Mouse (Mus musculus) neural tube, embryonic 15.5 days (tissue): ENCODE results near the gene Slc2a5. TPM values are rescaled to one million over a fixed set of nuclear protein-coding genes. Genes with fewer than 3 reads are reported as not detected.

ENCODE experiments used
- ATAC-seq: fragments of 200-750 bp; cut with Nextera tagmentation; 2 replicates; pipeline ENCODE4 v1.8.0; 2017; ENCODE audit warnings: mild to moderate bottlenecking, moderate TSS enrichment, moderate library complexity; ENCODE audit not compliant: low FRiP score
- H3K27ac ChIP-seq: fragments of 300-500 bp; sonication (generic); replicated peaks from 2 replicates; pipeline ENCODE4 v1.5.1; 2015; ENCODE audit warnings: mild to moderate bottlenecking, inconsistent platforms
- H3K27me3 ChIP-seq: fragments of 300-500 bp; sonication (generic); replicated peaks from 2 replicates; pipeline ENCODE4 v1.6.1; 2015; ENCODE audit warnings: inconsistent platforms
- H3K36me3 ChIP-seq: fragments of 300-500 bp; sonication (generic); 2 replicates; pipeline ENCODE4 v1.6.1; 2015; ENCODE audit warnings: inconsistent platforms
- H3K4me1 ChIP-seq: fragments of 300-500 bp; sonication (generic); 2 replicates; pipeline ENCODE4 v1.6.1; 2015; ENCODE audit warnings: inconsistent platforms
- H3K4me2 ChIP-seq: fragments of 300-500 bp; sonication (generic); 2 replicates; pipeline ENCODE4 v1.6.1; 2015; ENCODE audit warnings: inconsistent platforms, mild to moderate bottlenecking, moderate library complexity
- H3K4me3 ChIP-seq: fragments of 300-500 bp; sonication (generic); replicated peaks from 2 replicates; pipeline ENCODE4 v1.5.1; 2015; ENCODE audit warnings: mild to moderate bottlenecking, inconsistent platforms
- H3K9ac ChIP-seq: fragments of 300-500 bp; sonication (generic); replicated peaks from 2 replicates; pipeline ENCODE4 v1.6.1; 2015; ENCODE audit warnings: mild to moderate bottlenecking, inconsistent platforms
- H3K9me3 ChIP-seq: fragments of 300-500 bp; sonication (generic); replicated peaks from 2 replicates; pipeline ENCODE4 v1.6.1; 2016; ENCODE audit warnings: inconsistent platforms
- WGBS: fragments of 180-500 bp; shearing (Covaris S2); methylation state at CpG from one replicate; pipeline ENCODE4 v1.1.7; 2015; ENCODE audit warnings: mixed read lengths; 5-methylcytosine and 5-hydroxymethylcytosine counted together
- polyA plus RNA-seq: library from polyadenylated mRNA; unstranded; fragments of >200 nt; fragmentation: Nextera tagmentation; extraction: Ambion mirVana; gene quantifications from 2 replicates; pipeline ENCODE4 v1.2.1, GENCODE M21; 2015

Gene Slc2a5
- polyA plus RNA-seq, 1 experiment from 2014 or later = 2.4 TPM

- Histone ChIP-seq H3K27me3 (no peaks in the 10 kb centered on the region), H3K4me1 (no peaks in the 10 kb centered on the region), H3K9me3 (no peaks in the 10 kb centered on the region), H3K4me3 (no peak overlapping the region), H3K36me3 (no peaks in the 10 kb centered on the region), H3K9ac (no peak overlapping the region), H3K27ac (no peak overlapping the region), H3K4me2 (no peak overlapping the region)
- ATAC-seq = no peak
- WGBS = 6% methylated on average over 7 of the region's 7 CpGs
Measured at GRCm38 (mm10) chr4:150176535-150176934, 57.5 kb downstream of the Slc2a5 start.

DNA sequence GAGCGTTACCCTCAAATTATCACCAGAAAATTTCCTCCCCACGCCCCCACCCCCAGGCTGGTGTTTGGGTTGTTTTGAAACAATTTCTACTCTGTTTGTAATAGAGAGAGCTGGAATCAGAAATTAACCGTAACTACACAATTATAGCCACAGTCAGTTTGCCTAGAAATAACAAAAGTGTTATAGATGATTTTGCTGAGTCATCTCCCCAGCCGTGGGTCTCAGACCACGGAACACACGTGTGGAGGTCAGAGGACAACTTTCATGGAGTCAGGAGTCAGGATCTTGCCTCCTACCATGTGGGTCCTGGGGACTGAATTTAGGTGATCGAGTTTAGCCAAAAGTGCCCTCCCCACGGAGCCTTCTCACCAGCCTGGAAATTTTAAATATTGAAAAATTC is 58.0 kb downstream of the Slc2a5 start:
- Histone ChIP-seq H3K4me1 (no peaks in the 10 kb centered on the region), H3K9me3 (no peaks in the 10 kb centered on the region), H3K4me2 (no peak overlapping the region), H3K36me3 (no peaks in the 10 kb centered on the region), H3K4me3 (no peak overlapping the region), H3K27me3 (no peaks in the 10 kb centered on the region), H3K27ac (no peak overlapping the region), H3K9ac (no peak overlapping the region)
- no peak for ATAC-seq
- 83% methylated on average over 8 of the region's 8 CpGs for WGBS

DNA sequence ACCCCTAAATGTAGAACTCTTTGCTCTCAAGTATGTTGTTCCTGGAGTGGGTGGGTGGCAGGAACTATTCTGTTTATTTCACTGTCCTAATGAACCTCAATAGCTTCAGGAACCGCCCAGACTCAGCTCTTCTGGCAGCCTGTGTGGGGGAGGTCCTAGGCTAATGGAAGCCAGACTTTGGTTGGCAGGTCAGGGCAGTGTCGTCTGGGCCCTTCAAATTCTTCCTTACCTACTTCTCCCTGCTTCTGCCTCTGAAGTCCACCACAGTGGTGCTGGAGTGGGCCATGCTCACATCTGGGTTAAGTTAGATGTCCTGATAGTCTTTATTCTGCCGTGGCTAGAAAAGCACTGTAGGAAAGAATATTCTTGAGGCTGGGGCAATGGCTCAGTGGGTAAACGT is 59.0 kb downstream of the Slc2a5 start:
- H3K4me3 ChIP-seq = no peak overlapping the region
- H3K27ac ChIP-seq = no peak overlapping the region
- ATAC-seq = no peak
- no peaks in the 10 kb centered on the region for H3K4me1 ChIP-seq
- WGBS = 50% methylated on average over 4 of the region's 4 CpGs
- H3K9me3 ChIP-seq = no peaks in the 10 kb centered on the region
- H3K4me2 ChIP-seq = no peak overlapping the region
- H3K27me3 ChIP-seq = no peaks in the 10 kb centered on the region
- no peaks in the 10 kb centered on the region for H3K36me3 ChIP-seq
- H3K9ac ChIP-seq = no peak overlapping the region

- no peaks in the 10 kb centered on the region for H3K4me1 ChIP-seq
- no peak overlapping the region for H3K9ac ChIP-seq
- H3K27ac ChIP-seq = no peak overlapping the region
- no peak overlapping the region for H3K4me3 ChIP-seq
- H3K4me2 ChIP-seq = no peak overlapping the region
- H3K9me3 ChIP-seq = no peaks in the 10 kb centered on the region
- H3K36me3 ChIP-seq = no peaks in the 10 kb centered on the region
- ATAC-seq = no peak
- H3K27me3 ChIP-seq = no peaks in the 10 kb centered on the region
- 89% methylated on average over 7 of the region's 7 CpGs for WGBS
Measured at GRCm38 (mm10) chr4:150181304-150181703, 62.2 kb downstream of the Slc2a5 start.

- Histone ChIP-seq H3K4me1 (no peaks in the 10 kb centered on the region), H3K27me3 (no peaks in the 10 kb centered on the region), H3K9me3 (no peaks in the 10 kb centered on the region), H3K27ac (no peak overlapping the region), H3K36me3 (no peaks in the 10 kb centered on the region), H3K9ac (no peak overlapping the region), H3K4me3 (no peak overlapping the region), H3K4me2 (no peak overlapping the region)
- no peak for ATAC-seq
- 47% methylated on average over 11 of the region's 11 CpGs for WGBS
Measured at GRCm38 (mm10) chr4:150188236-150188635, 69.2 kb downstream of the Slc2a5 start.

- H3K4me2 ChIP-seq = no peak overlapping the region
Measured at GRCm38 (mm10) chr4:150192199-150192598, 73.1 kb downstream of the Slc2a5 start.

More at GRCm38 (mm10) chr4:150192199-150192598, 73.1 kb downstream of the Slc2a5 start:
- H3K9me3 ChIP-seq = no peaks in the 10 kb centered on the region
- no peak overlapping the region for H3K27ac ChIP-seq
- ATAC-seq = no peak
- H3K36me3 ChIP-seq = no peaks in the 10 kb centered on the region
- H3K9ac ChIP-seq = no peak overlapping the region
- H3K27me3 ChIP-seq = no peaks in the 10 kb centered on the region
- no peaks in the 10 kb centered on the region for H3K4me1 ChIP-seq
- WGBS = 86% methylated on average over 6 of the region's 6 CpGs
- H3K4me3 ChIP-seq = no peak overlapping the region

Other genes with a start within 250 kb of the Slc2a5 start
- gene Spsb1, start 164.2 kb upstream of the Slc2a5 start, polyA plus RNA-seq = 7.7 and 9.8 TPM in 2 replicates
- gene H6pd, start 110.3 kb upstream of the Slc2a5 start, polyA plus RNA-seq = 3.3 and 6.4 TPM in 2 replicates
- 0.67 and 0.74 TPM in 2 replicates for gene Gpr157, start 31.9 kb upstream of the Slc2a5 start, polyA plus RNA-seq
- gene Slc2a7, start 29.7 kb downstream of the Slc2a5 start, polyA plus RNA-seq = not detected in 2 replicates
- gene Car6, start 82.0 kb downstream of the Slc2a5 start, polyA plus RNA-seq = not detected in 2 replicates
- 1,173 and 1,202 TPM in 2 replicates for gene Eno1, start 117.4 kb downstream of the Slc2a5 start, polyA plus RNA-seq
- 31.8 and 34.6 TPM in 2 replicates for gene Rere, start 162.4 kb downstream of the Slc2a5 start, polyA plus RNA-seq